Mouse (Mus musculus) megakaryocyte progenitor cell, adult 5-6 weeks (primary cell): Measurements from ENCODE around the gene Hint3. TPM values are rescaled to one million over a fixed set of nuclear protein-coding genes. Genes with fewer than 3 reads are reported as not detected.
"Not testable (repeated sequence)": the region's sequence is repeated elsewhere in the genome, so short reads cannot be mapped to it uniquely, and the experiment has no call there.

ENCODE experiments used
- ATAC-seq: replicated peaks from 2 replicates; pipeline ENCODE4 v1.8.0; 2016; ENCODE audit warnings: mild to moderate bottlenecking, moderate TSS enrichment, inconsistent platforms; ENCODE audit not compliant: poor library complexity
- total RNA-seq, 2 experiments: library from RNA; stranded (forward) in 1 of 2; stranded (reverse) in 1 of 2; fragments of 157-497, 149-512 nt in 1 of 2; fragments of 200-1000 nt in 1 of 2; gene quantifications; 2 replicates each; pipeline versions ENCODE4 v1.2.3 to v1.2.4; 2015 to 2017

The Hint3 gene
- total RNA-seq (2015) = 13.7 and 16.6 TPM in 2 replicates
- 5.7 and 9.8 TPM in 2 replicates for total RNA-seq (2017)

DNA sequence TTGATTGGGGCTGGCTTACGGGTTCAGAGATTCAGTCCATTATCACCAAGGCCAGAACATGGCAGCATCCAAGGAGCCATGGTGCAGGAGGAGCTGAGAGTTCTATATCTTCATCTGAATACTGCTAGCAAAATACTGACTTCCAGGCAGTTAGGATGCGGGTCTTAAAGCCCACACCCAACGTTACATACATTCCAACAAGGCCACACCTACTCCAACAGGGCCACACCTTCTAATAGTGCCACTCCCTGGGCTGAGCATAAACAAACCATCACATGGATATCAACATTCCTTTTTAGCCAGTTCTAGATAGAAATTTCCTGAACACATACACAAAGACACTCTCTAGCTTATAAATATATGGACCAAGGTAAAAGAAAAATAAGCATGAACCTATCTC, at the start of gene Hint3:
Hint3 (minus strand) TSS at position 120 of the 400 bp plus-strand sequence.
- ATAC-seq = no peak

DNA sequence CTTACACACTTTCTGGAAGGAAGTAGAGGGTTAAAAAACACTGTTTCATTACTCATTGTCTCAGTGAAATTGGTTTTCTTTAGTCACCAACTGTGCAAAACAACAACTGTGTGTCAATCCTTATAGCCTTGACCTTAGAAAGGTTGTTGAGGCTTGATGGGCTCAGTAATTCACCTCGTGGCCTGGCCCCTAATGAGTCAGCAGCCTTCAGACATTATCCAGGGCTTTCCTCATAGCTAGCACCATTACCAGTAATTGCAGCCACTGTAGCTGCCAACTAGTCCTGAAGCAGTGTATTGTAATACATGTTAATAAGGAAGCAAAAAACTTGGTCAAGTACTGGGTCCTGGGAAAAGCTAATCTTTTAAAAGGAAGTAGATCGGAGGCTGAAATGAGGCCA, 48.6 kb upstream of the Hint3 start:
- no peak for ATAC-seq

DNA sequence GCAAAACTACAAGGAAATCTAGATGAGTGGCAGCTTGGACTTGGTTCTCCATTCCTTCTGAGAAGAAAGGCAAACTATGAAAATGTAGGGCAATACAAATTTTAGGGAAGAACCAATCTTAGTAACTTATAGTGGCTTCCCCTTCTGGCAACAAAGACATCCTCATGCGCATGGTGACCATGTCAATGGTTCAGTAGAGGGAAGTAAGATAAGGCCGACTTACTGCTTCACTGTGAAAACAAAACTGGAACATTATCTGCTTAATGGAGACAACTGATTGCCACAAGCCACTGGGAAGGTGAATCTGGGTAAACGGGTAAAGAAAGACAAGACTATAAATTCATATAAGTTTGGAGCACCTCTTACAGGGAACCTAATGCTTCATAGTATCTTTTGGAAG, 45.4 kb upstream of the Hint3 start:
- ATAC-seq = peak; percentile 80

DNA sequence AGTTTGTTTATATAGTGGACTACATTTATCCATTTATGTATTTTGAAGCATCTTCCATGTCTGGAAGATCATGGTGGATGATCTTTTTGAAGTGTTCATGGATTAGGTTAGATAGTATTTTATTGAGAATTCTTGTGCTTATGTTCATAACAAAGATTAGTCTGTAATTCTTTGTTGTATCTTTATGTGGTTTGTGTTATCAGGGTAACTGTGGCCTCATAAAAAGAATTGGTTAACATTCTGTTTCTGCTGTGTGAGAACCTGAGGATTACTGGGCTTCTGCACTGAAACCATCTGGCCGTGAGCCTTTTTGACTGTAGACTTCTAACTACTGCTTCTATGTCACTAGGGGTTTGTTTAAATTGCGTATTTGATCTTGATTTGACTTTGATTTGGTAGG, 37.1 kb upstream of the Hint3 start:
- no peak for ATAC-seq

DNA sequence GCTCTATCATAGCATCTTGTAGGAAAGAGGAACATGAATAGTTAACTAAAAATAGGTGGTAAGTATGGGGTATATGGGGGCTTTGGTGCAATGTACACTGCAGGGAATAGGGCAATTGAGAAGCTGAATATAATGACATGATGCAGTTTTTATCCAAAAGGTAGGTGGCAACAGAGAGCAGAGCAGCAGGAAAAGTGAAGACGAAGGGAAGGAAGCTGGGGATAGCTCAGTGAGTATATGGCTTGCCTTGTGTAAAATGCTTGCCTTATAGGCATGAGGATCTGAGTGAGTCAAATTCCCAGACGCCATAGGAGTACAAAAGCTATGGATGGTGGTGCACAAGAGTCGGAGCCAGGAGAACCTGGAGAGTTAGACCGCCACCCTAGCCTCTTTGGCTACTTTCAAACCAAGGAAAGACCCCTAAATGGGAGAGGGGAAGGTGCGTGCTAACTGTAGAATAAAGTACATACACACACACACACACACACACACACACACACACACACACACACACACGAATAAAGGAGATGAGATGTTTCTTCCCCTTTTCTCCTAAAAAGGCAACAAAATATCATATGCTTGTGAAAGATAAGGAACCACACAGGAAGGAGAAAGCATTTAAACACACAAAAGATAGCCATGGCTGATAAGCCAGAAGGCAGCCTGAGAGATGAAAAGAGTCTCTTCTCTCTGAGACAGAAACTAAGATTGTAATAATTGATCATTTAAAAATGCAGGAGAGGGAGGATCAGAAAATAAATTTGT, 31.3 kb upstream of the Hint3 start:
- peak; percentile 84 for ATAC-seq

DNA sequence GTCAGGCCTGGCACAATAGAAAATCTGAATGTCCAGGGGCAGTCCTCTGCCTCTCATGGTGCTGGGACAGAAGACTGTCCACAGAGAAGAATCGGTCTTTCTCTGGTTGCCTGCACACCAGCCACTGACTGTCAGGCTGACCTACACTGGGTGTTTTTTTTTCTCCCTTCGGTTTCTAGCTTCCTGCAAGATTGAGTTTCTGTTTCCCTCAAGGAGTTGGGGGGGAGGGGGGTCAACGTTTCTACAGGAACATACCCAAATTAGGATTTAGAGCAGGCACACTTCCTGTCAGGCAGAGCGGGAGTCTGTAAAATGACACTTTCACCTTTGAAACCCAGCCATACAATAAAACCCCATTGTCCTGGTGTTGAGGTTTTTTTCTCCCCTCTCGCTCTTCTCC, 26.2 kb upstream of the Hint3 start:
- ATAC-seq = peak; percentile 86

DNA sequence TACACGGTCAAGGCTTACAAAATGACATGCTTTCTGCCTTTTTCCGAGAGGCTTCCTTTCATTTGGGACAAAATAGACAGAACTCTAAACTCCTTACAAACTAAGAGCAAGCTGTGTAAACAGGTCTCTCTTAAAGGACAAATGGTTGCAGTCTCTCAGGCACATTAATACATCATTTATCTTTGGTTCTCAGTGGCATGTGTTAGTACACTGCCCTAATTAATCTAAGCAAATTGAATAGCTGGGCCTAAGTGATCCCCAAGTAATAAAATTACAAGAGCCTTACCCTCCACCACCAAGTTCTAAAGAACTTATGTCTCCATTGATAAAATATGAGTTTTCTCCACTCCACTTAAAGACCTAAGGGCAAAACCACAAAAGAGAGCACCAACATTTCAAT, 18.2 kb upstream of the Hint3 start:
- ATAC-seq = no peak

DNA sequence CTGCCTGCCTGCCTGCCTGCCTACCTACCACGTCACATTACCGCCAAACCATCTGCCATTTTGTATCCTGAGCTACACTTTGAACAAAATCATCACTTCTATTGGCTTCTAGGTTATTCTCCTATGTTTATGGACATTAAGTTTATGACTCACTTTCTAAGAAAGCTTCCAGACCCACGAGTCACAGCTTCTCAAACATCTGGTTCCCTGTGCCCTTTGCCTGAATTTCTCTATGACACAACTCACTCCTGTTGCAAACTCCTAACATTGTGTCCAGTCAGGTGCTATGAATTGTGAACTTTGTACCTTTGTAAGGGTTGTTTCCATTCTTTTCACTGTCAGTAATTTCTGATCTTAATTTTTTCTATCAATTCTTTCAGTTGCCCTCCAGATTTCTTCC, 8.8 kb upstream of the Hint3 start:
- ATAC-seq = no peak

DNA sequence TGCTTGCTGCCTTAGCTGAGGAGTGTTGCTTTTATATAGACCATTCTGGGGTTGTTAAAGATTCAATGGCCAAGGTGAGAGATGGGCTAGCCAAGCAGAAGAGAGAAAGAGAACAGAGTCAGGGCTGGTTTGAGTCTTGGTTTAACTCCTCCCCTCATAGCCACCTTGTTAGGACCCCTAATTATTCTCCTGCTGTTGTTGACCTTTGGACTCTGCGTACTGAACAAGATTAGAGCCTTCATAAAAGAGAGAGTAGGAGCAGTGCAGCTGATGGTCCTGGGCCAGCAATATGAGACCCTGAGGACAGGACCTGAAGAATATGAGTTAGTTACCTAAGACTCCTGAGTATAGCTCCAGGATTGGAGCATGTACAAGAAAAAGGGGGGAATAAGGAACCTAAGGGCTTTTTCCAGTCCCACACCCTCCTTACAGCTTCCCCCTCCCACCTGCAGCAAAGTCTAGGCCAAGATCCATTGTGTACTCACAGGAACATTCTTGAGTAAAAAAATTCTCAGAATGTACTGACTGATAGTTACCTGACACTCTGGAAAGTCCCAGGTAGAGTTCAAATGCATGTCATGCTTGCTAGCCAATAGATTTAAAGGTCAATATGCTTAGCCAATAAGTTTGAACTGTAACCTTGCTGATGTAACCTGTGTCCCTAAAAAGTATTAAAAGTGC, 7.2 kb upstream of the Hint3 start:
- ATAC-seq = not testable (repeated sequence)

DNA sequence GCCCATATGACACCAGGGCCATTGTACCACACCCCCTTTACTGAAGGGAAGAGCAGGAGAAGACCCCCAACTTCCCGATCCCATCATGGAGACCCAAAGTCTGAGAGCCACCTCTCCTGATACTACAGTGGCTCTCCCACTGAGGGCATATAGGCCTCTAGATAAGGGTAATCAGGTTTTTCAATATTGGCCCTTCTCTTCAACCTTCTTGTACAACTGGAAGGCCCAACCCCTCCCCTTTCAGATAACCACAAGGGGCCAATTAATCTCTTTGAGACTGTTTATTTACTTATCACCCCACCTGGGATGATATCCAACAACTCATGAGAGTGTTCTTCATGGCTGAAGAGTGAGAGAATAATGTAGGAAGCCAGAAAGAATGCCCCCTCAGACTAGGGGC, 3.3 kb upstream of the Hint3 start:
- peak; percentile 66 for ATAC-seq

DNA sequence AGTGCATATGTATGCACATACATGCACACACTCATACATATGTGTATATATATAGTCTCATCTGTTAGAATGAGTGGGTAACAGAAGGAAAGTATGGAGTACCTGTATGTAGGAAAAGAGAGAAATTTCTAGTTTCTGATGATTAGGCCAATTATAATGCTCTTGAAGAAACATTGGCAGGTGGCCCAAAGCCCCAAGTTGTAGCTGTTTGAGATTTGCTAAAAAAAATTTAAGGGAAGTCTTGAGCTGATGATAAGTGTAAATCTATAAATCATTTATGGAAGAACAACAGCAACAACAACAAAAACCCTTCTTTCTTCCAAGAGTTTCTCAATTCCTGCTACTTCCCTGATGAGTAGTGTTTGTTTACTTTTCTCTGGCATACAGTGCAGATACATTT, 545 bp upstream of the Hint3 start:
- no peak for ATAC-seq

DNA sequence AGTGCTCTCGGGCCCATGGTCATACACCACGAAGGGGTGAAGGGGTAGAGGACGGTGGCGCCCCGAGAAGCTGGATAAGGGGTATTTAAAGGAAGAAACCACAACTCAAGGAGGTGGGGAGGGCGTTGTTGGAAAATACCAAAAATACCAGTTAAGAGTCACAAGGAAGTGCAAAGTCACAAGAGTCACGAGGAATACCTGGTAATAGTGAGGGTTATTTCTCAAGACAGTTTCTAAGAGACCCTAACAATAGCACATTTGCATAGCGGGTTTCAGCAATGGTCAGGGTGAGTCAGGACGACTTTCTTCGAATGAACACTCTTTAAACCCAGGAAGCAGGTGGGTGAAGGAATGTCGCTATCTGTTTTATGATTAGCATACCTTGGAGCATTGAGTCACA, 988 bp downstream of the Hint3 start:
- ATAC-seq = not testable (repeated sequence)

DNA sequence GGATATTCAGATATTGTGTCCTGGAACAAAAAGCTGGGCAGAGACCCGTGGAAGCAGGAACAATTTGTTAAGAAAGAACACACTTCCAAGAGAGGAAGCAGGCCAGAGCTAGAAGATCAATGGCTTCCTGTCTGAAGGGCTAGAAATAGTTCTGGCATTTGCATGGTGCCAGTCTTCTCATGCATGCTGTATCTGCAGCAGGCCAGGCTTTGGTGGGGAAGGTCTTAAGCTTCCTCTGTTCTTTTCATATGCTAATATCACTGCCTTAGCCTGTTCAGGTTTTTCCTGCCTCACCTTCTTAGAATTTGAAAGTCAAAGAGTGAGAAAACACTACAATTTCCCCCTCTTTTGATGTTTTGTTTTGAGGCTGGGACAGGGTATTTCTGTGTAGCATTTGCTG, 1.9 kb downstream of the Hint3 start:
- ATAC-seq = no peak

DNA sequence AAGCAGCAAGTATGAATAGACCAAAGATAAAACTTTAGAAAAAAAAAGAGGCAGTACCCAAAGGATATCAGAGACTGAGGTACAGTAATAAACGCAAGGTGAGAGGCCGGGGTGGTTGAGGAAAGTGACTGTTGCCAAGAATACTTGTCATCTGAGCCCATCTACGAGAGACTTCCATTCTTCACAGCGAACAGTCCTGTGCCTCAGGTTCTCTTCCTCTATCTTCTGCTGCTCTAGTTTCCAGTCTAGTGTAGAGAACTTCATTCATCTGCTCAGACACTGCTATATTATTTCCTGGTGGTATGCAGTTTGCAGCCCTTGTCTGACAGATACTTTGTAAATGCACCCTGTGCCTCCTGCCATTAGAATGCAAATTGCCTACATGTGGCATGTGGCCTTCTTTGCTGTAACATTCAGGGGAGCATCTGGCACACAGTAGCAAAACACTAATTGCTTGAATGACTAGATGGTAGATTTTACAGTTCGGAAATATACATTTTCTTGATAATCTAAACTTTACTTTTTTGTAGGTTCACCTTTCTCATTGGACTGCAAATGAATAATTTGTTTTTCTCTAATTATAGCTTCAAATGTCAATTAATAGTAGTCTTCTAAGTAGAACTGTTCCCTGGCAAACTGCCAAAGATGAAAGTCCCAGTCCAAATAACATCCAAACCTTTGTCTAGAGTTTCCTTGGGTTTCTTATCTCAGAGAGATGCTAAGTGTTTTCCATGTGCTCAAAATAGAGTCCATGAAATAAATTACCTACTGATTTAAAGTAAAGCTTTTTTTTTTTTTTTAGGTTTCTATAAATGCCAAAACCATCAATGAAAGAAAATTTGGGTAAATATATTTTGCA, 5.0 kb downstream of the Hint3 start:
- ATAC-seq = no peak

DNA sequence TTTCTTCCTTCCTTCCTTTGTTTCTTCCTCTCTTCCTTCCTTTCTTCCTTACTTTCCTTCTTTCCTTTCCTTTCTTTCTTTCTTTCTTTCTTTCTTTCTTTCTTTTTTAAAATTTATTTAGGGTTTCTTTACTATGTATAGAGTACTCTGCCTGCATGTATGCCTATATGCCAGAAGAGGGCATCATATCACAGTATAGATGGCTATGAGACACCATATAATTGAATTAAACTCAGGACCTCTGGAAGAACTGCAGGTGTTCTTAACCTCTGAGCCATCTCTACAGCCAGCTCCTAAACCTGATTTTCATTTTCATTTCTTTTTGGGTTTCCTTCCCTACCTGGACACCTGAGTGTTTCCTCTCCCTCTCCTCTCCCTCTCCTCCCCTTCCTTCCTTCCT, 6.5 kb downstream of the Hint3 start:
- ATAC-seq = peak; percentile 54

DNA sequence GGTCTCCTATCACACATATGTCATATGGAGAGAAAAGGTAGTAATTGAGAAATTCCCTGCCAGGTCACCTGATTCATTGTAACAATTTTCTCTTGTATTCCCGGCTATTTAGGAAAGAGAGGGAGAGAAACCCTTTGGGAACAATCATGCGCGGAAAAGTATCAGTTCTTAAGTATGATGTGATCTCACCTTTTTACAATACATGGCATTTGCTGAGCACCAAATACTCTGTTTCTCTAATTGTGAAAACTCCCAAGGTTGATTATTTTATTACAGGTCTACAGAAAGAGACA, 10.6 kb downstream of the Hint3 start:
- no peak for ATAC-seq

DNA sequence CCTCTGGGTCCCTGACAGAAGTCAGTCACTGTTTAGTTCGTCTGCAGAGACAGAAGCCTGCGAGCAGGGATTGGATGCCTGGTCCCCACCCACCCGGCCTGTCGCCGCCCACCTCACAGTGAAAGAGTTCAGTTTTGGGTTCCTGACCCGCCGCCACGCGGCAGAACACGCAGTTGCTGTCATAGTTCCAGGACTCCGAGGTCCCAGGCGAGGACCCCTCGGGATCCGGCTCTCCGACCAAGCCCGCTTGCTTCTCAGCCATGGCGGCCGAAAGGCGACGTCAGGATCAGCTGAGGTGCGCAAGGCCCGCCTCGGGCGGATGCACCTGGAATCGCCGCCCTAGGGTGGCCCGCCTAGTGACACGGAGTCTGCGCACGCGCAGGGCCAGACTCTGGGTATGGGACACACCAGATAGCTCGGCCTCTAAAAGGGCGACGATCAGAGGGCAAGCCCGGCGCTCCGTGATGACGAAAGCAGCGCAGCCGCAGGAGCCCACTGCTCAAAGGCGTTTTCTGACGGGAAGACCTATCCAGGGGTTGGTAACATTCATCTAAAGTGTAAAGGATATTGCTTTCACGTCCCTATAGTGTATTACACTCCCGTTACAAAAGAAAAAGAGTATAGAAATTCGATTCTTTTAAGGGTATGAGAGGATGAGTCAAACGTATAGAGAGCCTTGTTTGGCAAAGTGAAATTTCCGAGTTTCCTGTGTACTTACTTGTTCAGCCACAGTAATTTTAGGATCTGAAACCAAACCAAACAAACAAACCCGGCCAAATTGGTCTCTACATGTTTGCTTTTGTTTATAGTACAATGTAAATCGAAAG, 11.1 kb downstream of the Hint3 start:
- ATAC-seq = peak; percentile 91

DNA sequence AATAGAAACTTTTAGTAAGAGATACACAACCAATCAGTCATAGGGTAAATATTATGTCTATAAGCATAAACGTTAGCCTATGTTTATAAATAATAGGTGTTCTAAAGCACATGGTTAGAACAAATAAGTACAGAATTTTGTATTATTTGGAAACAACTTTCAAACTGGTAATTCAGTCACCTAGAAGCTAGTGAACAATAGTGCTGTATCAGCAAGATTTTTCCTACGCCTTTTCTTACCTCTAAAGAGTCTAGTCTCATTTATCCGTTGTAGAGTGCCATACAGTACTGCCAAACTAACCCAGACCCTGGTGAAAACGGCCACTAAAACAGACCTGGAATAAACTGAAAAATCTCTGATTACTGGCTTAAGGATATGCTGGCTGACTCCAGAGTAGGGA, 16.4 kb downstream of the Hint3 start:
- ATAC-seq = no peak

DNA sequence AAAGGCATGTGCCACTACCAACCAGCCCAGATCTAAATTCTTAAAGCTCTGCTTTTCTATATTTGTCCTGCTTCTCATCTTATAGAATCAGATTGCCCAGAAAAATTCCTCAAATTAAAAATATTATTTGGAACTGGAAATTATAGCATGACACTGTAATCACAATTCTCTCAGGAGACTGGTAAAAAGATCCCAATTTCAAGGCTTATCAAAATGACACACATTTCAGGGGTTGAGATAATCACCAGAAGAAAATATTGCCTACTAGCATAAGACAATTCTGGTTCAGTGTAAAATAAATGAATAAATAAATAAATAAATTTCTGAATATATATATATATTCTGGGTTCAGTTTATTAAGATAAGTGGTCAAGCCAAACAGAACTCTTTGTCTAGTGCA, 19.8 kb downstream of the Hint3 start:
- ATAC-seq = no peak

DNA sequence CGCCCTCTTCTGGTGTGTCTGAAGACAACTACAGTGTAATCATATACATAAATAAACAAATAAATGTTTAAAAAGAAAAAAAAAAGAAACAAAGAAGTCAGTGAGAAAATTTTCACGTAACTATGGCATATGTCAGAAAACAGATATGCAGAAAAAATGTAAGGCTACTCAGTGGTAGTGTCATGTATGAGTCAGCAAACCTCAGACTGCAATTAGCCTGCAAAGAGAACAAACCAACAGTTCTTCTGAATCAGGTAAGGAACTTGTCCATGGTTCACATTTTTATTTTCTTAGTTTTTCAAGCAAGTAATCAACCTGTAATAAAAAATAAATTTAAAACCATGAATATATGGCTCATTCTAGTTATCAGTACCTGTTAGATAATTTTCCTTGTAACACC, 21.3 kb downstream of the Hint3 start:
- ATAC-seq = no peak

DNA sequence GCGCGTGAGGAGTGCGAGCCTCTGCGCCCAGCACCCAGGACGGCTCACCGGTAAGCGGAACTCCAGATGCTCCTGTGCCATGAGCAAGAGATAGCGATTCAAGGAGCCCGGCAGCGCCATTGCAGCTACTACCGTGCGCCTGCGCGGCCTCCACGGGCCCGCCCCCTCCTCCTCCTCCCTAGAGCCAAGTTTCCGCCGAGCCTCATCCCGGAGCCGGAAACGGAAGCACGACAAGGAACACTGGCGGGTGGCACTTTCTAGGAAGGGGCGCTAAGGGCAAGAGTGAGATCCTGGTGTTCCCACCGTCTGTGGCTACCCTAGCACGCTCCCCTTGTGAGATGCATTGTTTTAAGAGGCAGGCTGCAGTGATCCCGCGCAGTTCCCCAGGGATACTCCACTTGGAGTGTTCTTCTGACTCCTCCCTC, 28.9 kb downstream of the Hint3 start, which contains the start of gene Trmt11:
Trmt11 (minus strand) TSS at position 208 of the 425 bp plus-strand sequence.
- peak; percentile 93 for ATAC-seq
